Mouse (Mus musculus) erythroid progenitor cell, adult 5-6 weeks (primary cell): ENCODE data around the gene Hdac10. TPM values are rescaled to one million over a fixed set of nuclear protein-coding genes. Genes with fewer than 3 reads are reported as not detected.

ENCODE experiments used
- ATAC-seq: replicated peaks from 2 replicates; pipeline ENCODE4 v1.8.0; 2016; ENCODE audit warnings: moderate number of reproducible peaks, mild to moderate bottlenecking, moderate TSS enrichment, inconsistent platforms; ENCODE audit not compliant: poor library complexity, low FRiP score, severe bottlenecking
- total RNA-seq, 2 experiments: library from RNA; stranded (forward) in 1 of 2; stranded (reverse) in 1 of 2; fragments of 150-400 nt in 1 of 2; fragments of 186-747, 209-891 nt in 1 of 2; gene quantifications; 2 replicates each; pipeline versions ENCODE4 v1.2.3 to v1.2.4; 2015 to 2017; ENCODE audit warnings: low replicate concordance in 2 of 2

Hdac10 gene
- total RNA-seq, 2 experiments from 2014 or later: not detected

DNA sequence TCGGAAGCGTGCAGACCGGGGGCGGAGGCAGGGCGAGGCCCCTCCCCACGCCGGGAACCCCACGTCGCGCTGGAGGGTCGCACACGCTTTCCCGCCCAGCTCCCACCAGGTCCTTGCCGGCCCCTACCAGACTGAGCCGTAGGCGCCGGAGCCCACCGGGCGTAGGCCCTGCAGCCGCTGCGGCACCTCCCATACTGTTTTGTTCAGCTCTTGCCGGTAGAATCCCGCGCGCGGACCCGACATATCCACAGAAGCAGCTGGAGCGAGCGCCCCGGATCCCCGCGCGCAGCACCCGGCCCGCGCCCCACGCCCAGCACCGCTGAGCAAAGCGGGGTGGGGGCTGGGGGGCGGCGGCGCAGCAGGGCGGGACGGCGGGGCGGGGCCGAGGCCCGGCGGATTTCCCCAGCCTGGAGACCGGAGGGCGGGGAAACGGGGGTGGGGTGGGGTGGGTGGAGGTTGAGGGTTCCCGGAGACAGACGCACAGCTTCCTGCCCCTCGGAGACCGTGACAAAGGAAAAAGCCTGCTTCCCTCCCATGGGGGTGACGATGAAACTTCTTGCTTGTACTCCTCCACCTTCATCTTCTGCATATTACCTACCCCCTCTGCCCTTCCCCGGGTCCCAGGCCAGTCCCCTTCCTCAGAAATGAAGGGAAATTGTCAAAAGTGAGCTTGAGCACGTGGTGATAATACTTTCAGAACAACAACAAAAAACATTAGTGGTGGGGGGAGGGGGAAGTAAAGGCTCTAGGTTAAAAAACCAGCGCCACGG, 21.0 kb upstream of the Hdac10 start, which contains the start of gene Mapk11:
Gene Mapk11 (minus strand): TSS at position 358 of the 770 bp plus-strand sequence.
- ATAC-seq: no peak

DNA sequence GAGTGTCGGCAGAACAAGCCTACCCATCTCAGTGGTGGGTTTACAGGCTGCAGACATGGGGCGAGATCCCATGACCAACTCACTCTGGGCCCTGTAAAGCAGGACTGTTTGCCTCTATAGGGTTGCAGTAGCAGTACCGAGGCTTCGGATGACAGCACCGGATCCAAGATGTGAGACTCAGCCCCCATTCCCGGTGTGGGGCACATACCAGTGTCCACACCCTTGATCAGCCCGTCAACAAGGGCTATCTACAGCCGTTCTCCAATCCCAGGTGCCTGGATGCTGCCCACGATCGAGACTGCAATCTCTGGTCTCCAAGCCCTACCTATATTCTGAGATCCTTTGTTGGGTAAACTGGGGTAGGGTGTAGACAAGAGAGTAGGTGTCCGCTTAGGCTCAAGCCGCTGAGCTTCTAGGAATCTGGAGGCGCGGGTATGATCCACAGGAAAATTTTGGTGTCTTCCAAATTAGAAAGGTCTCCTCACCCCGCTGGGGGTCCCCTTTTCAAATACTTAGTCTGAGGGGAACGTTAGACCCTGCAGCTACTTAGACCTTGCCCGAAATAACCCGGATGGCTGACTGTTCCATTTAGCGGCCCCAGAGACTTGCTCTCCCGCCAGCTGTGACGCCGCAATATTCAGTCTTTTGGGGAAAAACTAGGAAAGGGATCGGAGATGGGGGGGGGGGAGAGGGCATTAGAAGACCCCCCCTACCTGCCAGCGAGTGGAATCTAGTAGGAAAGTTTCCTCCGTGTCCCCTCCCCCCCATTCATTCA, 20.2 kb upstream of the Hdac10 start:
- no peak for ATAC-seq

DNA sequence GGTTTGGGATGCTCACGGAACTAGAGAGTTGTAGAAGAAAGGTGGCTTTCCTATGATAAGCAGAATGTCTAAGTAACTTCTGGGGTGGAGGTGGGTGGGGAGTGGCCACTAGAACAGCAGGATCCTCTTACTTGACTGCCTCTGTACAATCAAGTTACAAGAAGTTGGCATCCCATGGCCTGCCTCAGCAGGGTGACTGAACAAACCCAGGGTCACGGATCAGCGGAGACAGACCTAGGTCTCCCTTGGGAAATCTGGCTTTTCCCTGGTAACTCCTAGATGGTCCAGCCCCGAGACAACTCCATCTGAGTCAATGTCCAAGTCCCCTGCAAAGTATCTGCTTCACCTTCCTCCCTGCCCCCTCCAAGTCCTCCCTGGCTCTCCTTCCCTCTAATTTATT, 19.4 kb upstream of the Hdac10 start:
- ATAC-seq: no peak

DNA sequence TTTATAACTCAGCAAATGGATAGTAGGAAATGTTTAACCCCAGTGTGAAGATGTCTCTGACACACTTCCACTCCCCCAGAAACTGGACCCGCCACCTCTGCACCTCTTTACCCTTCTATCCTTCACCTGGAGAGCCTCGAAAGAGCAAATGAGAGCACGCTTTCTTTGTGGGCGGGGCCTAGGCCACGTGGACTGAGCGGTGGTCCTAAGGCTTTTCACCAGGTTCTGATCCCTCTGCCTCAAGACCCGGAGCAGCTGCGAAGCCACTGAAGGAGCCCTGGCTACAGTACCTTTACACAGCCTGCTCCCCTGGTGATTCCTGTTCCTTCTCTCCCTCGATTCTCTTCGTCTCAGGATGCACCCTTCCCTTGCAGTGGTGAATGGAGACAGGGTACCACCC, 19.0 kb upstream of the Hdac10 start:
- ATAC-seq: no peak

DNA sequence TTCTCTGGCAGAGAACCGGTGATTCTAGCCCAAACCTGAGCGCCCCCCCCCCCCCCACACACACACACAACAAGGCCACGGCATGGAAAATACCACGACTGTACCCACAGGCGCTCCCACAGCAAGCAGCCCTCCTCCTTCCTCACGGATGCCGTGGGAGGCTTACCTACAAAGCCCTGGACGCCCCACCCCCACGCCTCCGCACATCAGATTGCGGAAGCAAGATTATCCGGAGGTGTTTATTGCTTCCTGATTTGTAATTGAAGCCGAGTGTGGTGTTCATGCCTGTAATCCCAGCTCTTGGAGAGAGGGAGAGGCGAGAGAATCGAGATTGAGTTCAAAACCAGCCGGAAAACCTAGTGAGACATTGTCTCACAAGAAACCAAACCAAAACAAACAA, 18.5 kb upstream of the Hdac10 start:
- ATAC-seq: no peak

DNA sequence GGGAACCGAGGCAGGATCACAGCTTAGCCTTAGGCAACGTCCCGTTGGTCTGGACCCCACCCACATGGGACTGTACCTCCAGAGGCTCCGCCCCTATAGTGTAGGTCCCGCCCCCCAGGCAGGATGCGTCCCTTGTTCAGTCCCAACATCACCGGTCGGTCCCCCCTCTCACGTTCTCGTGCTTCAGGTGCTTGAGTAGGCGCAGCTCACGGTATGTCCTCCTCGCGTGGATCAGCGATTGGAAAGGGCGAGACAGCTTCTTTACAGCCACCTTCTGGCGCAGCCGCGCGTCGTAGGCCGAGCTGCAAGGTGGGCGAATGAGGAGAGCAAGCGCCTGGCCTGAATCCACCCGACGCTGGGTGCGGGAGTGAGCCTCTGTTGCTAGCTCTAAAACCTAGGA, 18.0 kb upstream of the Hdac10 start:
- ATAC-seq: no peak

DNA sequence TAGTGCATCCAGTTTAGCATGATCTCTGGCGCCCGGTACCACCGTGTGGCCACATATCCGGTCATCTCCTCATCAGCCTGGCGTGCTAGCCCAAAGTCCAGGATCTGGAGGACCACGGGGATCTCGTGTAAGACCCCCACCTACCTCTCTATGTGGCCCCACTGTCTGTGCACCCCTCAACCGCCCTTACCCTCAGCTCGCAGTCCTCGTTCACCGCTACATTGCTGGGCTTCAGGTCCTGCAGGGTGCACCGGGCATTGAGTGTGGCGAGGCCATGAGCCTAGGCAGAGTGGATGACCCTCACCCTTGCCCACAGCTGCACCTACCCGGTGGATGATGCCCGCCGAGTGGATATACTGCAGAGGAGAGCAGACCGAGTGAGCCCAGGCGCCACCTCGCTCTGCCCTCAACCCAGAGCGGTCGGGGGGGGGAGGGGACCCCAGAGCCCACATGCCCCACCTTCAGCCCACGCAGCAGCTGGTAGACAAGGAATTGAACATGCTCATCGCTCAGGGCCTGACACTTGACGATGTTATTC, 17.4 kb upstream of the Hdac10 start:
- ATAC-seq: no peak

DNA sequence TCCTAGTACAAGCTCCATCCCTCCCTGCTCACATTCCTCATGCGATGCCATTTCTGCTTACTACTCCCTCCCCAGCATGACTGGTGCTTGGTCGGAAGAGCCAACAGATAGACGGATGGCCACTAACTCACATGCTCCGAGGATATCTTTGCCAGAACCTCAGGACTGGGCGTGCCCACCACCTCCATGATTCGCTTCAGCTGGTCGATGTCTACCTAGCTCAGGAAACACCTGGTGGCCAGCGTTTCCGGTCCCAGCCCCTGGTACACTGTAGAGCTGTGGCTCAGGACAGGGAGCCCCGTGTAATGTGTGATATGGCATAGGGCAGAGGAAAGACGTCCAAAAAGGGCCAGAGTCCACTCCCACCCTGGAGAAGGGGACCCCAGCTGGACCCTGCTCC, 16.5 kb upstream of the Hdac10 start:
- no peak for ATAC-seq

DNA sequence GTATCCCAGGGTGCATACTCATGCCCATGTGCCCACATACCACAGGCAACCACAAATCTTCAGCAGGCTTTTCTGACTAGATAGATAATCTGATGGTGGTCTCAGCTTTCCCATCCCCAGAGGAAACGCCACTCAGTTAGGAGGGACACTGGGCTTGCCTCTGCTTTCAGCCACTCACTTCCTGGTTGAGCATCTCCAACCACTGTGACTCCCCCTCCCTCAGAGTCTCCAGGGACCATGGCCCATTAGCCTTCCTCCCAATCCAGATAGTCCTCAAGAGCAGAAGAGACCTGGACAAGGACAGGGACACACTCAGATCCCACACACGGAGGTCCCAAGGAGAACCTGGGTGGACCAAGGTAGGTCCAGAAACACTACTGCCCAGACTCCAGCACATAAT, 14.6 kb upstream of the Hdac10 start:
- ATAC-seq: no peak

DNA sequence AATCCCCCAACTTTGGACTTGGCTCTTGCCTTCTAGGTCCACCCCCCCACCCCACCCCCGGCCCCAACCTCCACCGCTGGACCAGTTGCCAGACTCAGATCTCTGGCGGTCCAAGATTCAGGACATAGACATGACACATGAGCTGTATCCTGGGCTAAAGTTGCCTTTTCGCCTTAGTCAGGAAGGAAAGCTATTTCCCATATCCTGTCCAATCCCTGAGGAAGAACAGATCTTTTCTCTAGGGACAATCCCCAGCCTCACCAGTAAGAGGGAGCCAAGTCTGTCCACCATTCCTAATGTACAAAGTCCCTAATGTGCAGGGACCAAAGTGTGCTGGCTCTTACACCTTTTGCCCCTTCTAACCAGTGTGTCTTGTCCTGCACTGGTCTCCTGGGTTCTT, 13.4 kb upstream of the Hdac10 start:
- no peak for ATAC-seq

DNA sequence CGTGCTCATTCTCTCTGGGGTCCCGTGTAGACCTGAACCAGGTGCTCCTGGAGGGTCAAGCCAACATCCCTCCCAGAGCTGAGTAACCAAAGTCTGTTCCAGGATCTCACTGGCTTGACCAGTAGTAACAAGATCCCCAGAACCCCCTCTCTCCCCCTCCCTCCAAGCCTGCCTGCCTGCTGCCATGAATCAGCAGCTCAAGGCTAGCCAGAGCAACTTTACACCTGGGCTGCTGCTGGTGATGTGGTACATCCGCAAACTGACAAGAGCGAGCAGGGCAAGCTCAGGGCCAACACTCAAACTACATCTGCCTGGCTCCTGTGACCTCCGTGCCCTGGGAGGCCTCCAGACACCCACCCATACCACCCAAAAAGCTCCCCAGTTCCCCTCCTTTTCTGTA, 12.9 kb upstream of the Hdac10 start:
- ATAC-seq: no peak

DNA sequence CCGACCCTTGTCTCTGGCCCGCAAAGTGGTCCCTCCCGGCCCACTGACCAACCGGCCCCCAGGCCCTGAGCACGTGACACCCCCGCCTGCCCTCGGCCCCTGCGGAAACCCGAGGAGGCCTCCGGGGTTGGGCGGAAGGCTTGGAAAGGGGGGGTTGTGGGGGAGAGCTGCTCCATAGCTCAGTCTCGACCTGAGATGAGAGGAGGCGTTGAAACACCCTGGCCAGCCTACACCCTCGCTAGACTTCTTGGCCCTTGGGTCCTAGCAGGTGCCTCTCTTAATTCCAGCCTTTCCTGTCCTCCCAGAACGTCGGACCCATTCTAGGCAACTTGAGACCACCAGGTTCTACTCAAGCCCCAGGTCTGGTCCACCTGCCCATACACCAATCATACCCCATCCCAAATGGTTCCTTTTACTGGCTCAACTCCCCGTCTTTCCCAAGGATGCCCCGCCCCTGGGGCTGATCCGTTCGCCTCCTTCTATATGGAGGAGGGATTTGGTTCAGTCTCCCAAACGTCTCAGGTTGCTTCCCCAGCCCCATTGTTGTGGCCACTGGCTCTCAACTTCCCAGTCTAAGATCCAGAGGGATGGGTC, 12.3 kb upstream of the Hdac10 start, which contains the start of gene Mapk12:
Gene Mapk12 (minus strand): TSS at position 45 of the 594 bp plus-strand sequence.
- ATAC-seq: no peak

DNA sequence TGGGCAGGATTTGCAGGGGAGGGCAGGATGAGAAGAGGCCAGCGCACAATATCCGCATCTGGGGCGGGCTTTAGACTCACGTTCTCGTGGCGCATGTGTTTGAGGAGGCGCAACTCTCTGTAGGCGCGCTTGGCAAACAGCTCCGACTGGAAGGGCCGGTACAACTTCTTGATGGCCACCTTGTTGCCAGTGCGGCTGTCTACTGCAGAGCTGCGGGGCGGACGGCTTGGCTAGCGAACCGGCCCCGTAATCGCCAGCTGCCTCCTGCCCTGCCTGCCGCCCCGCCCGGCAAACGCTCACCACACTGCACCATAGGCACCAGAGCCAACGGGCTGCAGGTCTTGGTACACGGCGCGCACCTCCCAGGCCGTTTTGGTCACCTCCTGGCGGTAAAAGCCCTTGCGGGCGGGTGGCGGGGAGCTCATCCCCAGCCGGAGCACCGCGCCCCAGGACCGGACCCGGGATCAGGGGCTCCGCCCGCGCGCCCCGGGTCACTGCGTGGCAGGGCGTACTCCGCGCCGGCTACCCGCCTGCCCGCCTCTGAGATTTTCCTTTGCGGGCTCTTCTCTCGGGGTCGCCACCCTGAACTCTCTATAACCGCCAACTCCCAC, 11.7 kb upstream of the Hdac10 start:
- ATAC-seq: no peak

DNA sequence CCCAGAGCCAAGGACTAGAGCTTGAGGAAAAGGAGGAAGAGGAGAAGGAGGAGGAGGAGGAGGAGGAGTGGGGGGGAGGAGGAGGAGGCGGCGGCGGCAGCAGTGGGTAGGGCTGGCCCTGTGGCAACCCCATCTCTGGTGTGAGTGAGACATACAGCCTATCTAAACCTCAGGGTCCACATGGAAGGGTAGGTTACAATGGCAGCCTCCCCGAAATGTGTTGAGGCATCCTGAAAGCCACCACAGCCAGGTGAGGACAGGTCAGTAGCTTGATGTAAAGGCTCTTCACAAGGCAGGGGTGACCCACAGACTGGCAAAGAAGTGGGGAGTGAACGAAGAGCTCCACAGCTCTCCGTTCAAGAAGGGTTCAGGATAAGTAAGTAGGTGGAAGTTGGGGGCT, 10.0 kb upstream of the Hdac10 start:
- ATAC-seq: no peak

DNA sequence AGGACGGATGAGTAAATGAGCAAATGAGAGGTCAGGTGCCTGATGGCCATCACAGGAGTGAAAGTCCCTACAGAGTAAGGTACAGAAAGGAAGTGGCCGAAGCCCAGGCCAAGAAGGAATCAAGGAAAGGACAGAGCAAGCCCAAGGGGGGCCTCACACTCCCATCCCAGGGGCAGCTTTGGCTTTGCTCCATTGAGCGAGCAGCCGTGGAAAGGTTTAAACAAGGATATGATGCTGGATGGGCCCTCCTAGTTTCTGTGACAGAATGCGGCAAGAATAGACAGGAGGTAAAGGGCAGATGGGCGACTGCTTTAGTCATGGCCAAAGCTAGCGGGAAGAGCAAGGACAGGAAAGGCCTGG, 9.5 kb upstream of the Hdac10 start:
- no peak for ATAC-seq

DNA sequence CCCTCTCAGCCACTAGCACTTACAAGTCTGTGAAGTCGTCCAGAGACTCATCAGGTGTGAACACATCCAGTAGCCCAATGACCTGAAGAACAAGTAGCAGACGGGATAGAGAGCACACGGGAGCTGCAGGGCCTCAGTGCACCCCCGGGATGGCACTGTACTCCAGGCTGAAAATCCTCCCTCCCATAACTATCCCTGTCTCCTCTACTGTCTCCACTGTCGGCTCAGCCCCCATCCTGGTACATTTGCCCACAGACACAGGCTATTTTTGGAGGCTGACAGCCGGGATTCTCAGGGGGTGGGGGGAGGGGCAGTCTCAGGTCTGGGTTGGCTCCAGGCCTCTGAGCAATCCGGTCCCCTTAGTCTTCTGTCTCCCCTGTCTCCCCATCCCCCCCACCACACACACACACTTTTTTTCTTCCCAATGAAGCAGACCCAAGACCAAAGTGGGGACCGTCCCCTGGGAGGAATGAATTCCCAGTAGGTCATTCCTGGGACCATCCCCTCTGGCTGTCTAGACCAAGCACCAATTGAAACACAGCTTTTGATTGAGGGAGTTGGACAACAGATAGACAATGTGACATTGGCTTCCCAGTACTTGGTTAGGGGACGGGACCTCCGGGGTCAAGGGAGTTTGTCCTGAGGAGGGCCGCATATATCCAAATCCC, 9.0 kb upstream of the Hdac10 start:
- ATAC-seq: no peak

DNA sequence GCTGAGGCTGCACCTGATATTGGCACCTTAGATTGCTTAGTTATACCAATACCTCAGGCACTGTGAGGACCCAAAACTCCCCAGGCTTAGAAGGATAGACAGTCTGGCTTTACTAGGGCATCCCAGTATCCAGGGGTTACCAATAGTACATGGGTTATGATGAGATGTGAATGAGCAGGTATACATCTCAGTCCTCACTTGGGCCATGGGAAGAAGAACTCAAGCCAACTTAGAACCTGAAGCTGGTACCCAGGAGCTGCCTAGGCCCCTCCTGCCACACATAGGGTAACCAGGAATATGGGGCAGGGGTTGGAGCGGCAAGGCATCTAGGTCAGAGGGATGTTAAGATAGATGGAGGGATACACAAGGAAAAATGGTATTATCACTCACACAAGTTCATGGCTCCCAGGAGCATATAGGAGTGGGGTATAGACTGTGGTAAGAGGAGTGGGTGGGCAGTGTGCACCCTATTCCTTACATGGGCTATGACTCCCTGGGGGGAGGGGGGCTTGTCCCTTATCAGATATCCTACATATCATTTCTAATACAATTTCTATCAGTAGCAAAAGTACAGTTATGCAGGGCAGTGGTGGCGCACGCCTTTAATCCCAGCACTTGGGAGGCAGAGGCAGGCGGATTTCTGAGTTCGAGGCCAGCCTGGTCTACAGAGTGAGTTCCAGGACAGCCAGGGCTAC, 8.1 kb upstream of the Hdac10 start:
- no peak for ATAC-seq

DNA sequence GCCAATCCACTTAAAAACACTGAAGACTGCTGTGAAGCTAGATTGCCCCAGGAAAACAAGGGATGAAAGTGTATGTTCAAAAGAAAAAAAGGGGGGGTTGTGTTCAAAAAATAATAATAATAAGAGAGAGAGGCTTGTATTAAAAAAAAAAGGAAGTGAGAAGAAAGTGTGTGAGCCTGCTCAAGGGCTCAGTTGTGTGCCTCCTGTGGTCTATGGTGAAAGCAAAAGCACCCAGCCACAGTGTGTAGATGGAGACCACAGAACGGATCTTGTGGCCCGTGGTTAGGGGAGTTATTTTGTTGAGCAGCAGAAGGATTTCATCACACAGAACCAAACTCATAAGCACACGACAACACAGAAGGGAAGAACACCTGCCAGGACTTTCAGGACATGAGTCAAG, 2.8 kb upstream of the Hdac10 start:
- ATAC-seq: no peak

DNA sequence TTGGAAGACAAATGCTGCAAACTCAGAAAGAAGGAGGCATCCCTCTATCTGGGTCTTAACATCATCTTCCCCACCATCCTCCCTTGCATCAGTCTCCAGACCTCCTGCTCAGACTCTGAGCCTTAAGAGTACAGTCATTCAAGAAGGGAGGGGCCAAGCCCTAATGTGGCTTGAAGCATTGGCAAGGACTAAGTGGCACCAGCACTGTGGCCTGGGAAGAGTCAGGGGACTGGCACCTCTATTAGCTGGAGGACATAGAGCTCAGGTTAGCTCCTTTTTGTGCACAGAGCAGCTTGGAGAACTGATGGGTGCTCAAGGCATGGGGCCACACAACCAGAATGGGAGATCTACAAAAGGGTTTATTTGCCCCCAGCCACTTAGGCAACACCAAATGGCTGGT, 1.7 kb upstream of the Hdac10 start:
- no peak for ATAC-seq
